Mouse (Mus musculus) embryonic facial prominence, embryonic 11.5 days (tissue): ENCODE results near the gene Lmo7. TPM values are rescaled to one million over a fixed set of nuclear protein-coding genes. Genes with fewer than 3 reads are reported as not detected.

Experiments used
- ATAC-seq: fragments of 200-750 bp; cut with Nextera tagmentation; replicated peaks from 2 replicates; pipeline ENCODE4 v1.8.0; 2017; ENCODE audit warnings: low read depth; ENCODE audit not compliant: insufficient number of reproducible peaks, low FRiP score, low TSS enrichment
- DNase-seq: peaks from one replicate; pipeline ENCODE4 v3.0.0-alpha.2; 2015; ENCODE audit warnings: low spot score
- H3K27ac ChIP-seq: fragments of 300-500 bp; sonication (generic); replicated peaks from 2 replicates; pipeline ENCODE4 v1.5.1; 2014; ENCODE audit warnings: mild to moderate bottlenecking, low read depth, low read length, control low read depth
- H3K27me3 ChIP-seq: fragments of 300-500 bp; sonication (generic); 2 replicates; pipeline ENCODE4 v1.6.1; 2014; ENCODE audit warnings: mild to moderate bottlenecking, low read length, moderate library complexity, mixed read lengths; ENCODE audit not compliant: control insufficient read depth, insufficient read depth
- H3K36me3 ChIP-seq: fragments of 300-500 bp; sonication (generic); replicated peaks from 2 replicates; pipeline ENCODE4 v1.6.1; 2014; ENCODE audit warnings: low read depth, mild to moderate bottlenecking, low read length, moderate library complexity, mixed read lengths; ENCODE audit not compliant: control insufficient read depth, insufficient read depth
- H3K4me1 ChIP-seq: fragments of 300-500 bp; sonication (generic); 2 replicates; pipeline ENCODE4 v1.6.1; 2014; ENCODE audit warnings: low read length, mixed read lengths; ENCODE audit not compliant: control insufficient read depth, insufficient read depth
- H3K4me2 ChIP-seq: fragments of 300-500 bp; sonication (generic); 2 replicates; pipeline ENCODE4 v1.6.1; 2014; ENCODE audit warnings: low read depth, mild to moderate bottlenecking, control low read depth, low read length, moderate library complexity
- H3K4me3 ChIP-seq: fragments of 300-500 bp; sonication (generic); 2 replicates; pipeline ENCODE4 v1.5.1; 2014; ENCODE audit warnings: low read depth, low read length, control low read depth
- H3K9ac ChIP-seq: fragments of 300-500 bp; sonication (generic); replicated peaks from 2 replicates; pipeline ENCODE4 v1.6.1; 2014; ENCODE audit warnings: mild to moderate bottlenecking, control low read depth, low read length
- H3K9me3 ChIP-seq: fragments of 300-500 bp; sonication (generic); replicated peaks from 2 replicates; pipeline ENCODE4 v1.6.1; 2016; ENCODE audit warnings: mild to moderate bottlenecking, low read length, inconsistent platforms, mixed read lengths; ENCODE audit not compliant: control insufficient read depth
- WGBS: fragments of 180-500 bp; shearing (Covaris S2); extraction: QIAGEN DNeasy Blood & Tissue Kit; methylation state at CpG from one replicate; pipeline ENCODE4 v1.1.7; 2014; 5-methylcytosine and 5-hydroxymethylcytosine counted together
- polyA plus RNA-seq: library from polyadenylated mRNA; unstranded; fragments of >200 nt; fragmentation: Nextera tagmentation; extraction: Ambion mirVana; gene quantifications from 2 replicates; pipeline ENCODE4 v1.2.1, GENCODE M21; 2014

Lmo7 gene
- polyA plus RNA-seq, 1 experiment from 2014 or later, result 6.7 TPM

DNA sequence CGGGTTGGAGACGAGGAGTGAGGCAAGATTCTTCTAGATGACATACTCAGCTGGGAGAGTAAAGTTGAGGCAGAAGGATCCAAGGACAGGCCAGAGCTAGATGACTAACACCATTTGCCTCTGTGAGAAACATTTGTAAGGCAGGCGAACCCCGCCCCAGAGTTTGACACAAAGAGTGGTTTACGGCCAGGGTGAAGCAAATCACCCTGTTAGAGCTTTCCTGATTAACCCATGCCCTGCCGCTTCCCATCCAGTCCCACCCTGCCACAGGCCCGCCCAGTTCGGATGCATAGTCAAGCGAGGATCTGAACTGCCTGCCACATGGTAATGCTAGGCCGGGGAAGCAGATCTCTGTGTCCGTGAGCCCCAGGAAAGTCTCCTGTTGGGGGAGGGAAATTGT, 51.5 kb downstream of the Lmo7 start:
- Histone ChIP-seq H3K4me1 (no peaks in the 10 kb centered on the region), H3K36me3 (no peaks in the 10 kb centered on the region), H3K27ac (no peak overlapping the region), H3K4me2 (no peak overlapping the region), H3K9ac (no peak overlapping the region), H3K27me3 (no peaks in the 10 kb centered on the region), H3K9me3 (no peaks in the 10 kb centered on the region), H3K4me3 (no peak overlapping the region)
- WGBS, result 70% methylated on average over 11 of the region's 11 CpGs
- no peak for DNase-seq
- ATAC-seq, result no peak

DNA sequence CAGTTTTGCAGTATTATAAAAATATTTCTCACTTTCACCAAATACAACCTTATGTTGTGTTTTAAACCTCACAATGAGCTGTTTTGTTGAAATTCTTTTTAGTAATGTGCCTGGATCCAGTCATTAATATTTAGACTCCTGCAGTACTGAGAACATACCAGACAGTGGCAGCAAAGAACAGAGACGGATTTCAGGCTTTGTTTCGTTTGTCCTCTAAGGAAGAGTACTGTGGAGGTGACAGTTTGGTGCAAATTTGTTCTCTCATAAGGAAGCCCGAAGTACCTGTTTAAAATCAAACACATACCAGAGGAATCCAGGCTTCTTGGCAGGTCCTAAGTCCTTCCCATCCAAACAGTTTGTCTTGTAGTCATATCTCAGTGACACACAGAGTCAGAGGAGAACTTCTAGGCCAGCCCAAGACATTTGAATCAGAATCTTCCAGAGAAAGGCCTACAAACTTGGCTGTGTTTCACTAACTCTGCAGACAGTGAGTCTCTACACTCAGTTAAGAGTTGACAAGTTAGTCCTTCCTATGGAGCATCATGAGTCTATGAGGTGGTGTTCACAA, 52.3 kb downstream of the Lmo7 start:
- H3K27me3 ChIP-seq, result no peaks in the 10 kb centered on the region
- 41% methylated on average over 3 of the region's 3 CpGs for WGBS
- ATAC-seq, result no peak

DNA sequence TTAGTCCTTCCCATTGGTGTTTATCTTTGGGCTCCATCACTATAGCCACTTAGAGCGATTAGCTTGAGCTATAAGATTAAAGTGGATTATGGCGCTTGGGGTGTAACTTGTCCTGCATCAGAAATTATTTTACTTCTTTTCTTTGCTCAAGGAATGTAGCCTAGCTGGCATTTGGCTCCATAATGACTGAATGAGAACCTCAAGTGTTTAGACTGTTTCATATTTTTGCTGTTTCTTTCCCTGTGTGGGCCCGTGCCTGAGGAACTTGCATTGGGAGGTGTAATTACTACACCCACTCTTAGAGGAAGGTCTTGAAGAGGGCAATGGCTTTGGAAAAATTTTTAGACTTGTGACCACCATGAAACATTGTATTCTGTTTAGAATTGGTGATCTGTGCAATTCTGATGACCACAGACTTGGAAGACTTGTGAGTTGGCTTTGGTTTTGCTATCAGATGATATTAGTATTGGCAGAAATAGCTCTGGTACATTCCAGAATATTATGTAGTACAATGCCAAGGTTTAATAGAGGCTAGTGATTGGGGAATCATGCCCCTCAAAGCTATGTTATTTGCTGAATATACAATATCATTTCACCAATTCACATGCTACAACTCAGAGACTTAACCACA, 54.7 kb downstream of the Lmo7 start:
- Histone ChIP-seq H3K9me3 (no peaks in the 10 kb centered on the region), H3K9ac (no peak overlapping the region), H3K4me2 (no peak overlapping the region), H3K4me3 (no peak overlapping the region), H3K4me1 (no peaks in the 10 kb centered on the region), H3K27me3 (no peaks in the 10 kb centered on the region), H3K27ac (no peak overlapping the region), H3K36me3 (no peaks in the 10 kb centered on the region)
- DNase-seq (no peak), ATAC-seq (no peak)
- whole genome bisulfite sequencing, result 84% methylated on average over 3 of the region's 3 CpGs

More for the DNA sequence above, 52.3 kb downstream of the Lmo7 start:
- H3K9me3 ChIP-seq, result no peaks in the 10 kb centered on the region
- DNase-seq, result peak; percentile 59
- no peak overlapping the region for H3K4me2 ChIP-seq
- H3K4me1 ChIP-seq, result no peaks in the 10 kb centered on the region
- H3K36me3 ChIP-seq, result no peaks in the 10 kb centered on the region
- H3K9ac ChIP-seq, result no peak overlapping the region
- no peak overlapping the region for H3K4me3 ChIP-seq
- H3K27ac ChIP-seq, result no peak overlapping the region

GRCm38 (mm10) chr14:101787903-101788302, 58.1 kb downstream of the Lmo7 start:
- Histone ChIP-seq H3K9ac (no peak overlapping the region), H3K27ac (no peak overlapping the region), H3K4me2 (no peak overlapping the region), H3K9me3 (no peaks in the 10 kb centered on the region), H3K36me3 (no peaks in the 10 kb centered on the region), H3K4me1 (no peaks in the 10 kb centered on the region), H3K27me3 (no peaks in the 10 kb centered on the region), H3K4me3 (no peak overlapping the region)
- DNase-seq (no peak), ATAC-seq (no peak)
- WGBS, result 69% methylated on average over 5 of the region's 5 CpGs

DNA sequence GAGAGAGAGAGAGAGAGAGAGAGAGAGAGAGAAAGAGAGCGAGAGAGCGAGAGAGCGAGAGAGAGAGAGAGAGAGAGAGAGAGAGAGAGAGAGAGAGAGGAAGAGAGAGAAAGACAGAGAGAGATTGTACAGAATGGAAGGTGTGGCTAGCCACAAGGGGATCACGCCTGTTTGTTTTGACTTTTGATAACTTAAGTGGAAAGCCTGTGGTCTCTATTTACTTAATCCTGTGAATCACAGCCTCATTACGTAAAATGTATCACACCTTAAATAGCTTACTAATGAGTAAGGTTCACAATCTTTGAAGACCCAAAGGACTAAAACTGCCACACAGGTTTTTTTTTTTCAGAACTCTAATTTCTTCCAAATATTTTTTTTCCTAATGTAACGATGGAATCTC, 58.7 kb downstream of the Lmo7 start:
- ATAC-seq, result no peak
- WGBS, result 86% methylated on average over 6 of the region's 6 CpGs
- Histone ChIP-seq H3K9ac (no peak overlapping the region), H3K4me1 (no peaks in the 10 kb centered on the region), H3K27ac (no peak overlapping the region), H3K9me3 (no peaks in the 10 kb centered on the region), H3K4me3 (no peak overlapping the region), H3K27me3 (no peaks in the 10 kb centered on the region), H3K36me3 (no peaks in the 10 kb centered on the region), H3K4me2 (no peak overlapping the region)
- DNase-seq, result no peak

DNA sequence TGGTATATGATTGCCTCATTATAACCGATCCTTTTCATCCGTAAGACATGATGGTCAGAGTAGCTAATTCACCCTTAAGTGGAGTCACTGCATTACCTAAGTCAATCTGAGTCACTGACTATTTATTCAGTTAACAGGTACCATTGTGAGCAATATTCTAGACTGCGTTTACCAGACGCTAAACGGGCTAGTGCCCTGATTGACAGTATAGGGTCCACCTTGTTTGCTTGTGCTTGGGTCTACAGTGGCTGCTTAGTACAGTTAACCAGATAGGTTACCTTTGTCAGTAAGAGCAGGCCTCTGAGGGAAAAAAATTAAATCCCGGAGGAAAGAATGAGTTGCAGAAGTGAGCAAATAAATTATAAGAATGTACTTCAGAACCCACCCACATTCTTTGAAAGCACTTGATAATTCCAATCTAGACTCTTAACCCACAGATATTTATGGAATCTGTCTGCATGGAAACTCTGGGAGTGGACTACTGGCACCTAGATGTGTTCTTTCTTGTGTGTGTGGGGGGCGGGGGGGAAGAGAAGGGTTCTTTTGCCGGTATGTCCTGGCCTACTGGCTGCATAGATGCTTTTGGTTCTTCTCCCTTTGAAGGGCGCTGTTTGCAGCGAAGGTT, 64.9 kb downstream of the Lmo7 start:
- WGBS, result 94% methylated on average over 10 of the region's 10 CpGs
- Histone ChIP-seq H3K27ac (no peak overlapping the region), H3K4me3 (no peak overlapping the region), H3K4me1 (no peaks in the 10 kb centered on the region), H3K4me2 (no peak overlapping the region), H3K27me3 (no peaks in the 10 kb centered on the region), H3K36me3 (no peaks in the 10 kb centered on the region), H3K9ac (no peak overlapping the region), H3K9me3 (no peaks in the 10 kb centered on the region)
- DNase-seq (no peak), ATAC-seq (no peak)

DNA sequence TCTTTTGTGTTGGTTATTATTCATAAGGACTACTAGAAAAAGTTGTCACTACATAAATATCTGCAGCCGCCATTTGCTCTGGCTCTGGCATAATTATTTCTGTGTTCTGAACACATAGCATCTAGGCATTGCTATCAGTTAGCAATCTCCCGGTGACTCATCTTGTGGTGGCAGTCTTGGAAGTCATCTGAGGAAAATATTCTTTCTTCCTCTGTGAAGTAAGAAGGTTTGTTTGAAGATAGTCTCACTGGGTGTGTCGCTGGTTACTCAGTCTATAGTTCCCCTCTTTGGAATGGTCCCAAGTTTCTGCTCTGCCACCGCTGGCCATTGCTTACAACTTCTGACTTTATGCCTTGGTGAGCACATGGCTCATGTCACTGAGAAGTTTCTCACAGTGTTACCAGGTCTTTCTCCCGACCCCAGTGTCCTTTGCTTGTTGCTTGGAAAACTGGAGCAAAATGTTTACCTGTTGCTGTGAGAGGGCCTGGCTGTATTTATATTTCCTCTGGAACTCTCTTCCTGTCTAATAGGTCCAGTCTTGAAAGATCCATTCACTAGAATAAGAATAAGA, 68.3 kb downstream of the Lmo7 start:
- no peak overlapping the region for H3K4me3 ChIP-seq
- no peaks in the 10 kb centered on the region for H3K9me3 ChIP-seq
- H3K9ac ChIP-seq, result no peak overlapping the region
- 89% methylated on average over 5 of the region's 5 CpGs for WGBS
- DNase-seq, result no peak
- H3K27me3 ChIP-seq, result no peaks in the 10 kb centered on the region
- ATAC-seq, result no peak
- no peak overlapping the region for H3K27ac ChIP-seq
- H3K36me3 ChIP-seq, result no peaks in the 10 kb centered on the region
- no peak overlapping the region for H3K4me2 ChIP-seq
- H3K4me1 ChIP-seq, result no peaks in the 10 kb centered on the region

GRCm38 (mm10) chr14:101798766-101799165, 69.0 kb downstream of the Lmo7 start:
- WGBS, result 78% methylated on average over 2 of the region's 2 CpGs
- Histone ChIP-seq H3K9ac (no peak overlapping the region), H3K27me3 (no peaks in the 10 kb centered on the region)

More at GRCm38 (mm10) chr14:101798766-101799165, 69.0 kb downstream of the Lmo7 start:
- Histone ChIP-seq H3K4me1 (no peaks in the 10 kb centered on the region), H3K4me3 (no peak overlapping the region), H3K9me3 (no peaks in the 10 kb centered on the region), H3K27ac (no peak overlapping the region), H3K4me2 (no peak overlapping the region), H3K36me3 (no peaks in the 10 kb centered on the region)
- DNase-seq, result no peak
- ATAC-seq, result no peak
